Comparison of ENCODE assay signal across 27 mouse cellular contexts in genomic region chr9:64957276-64957675, GRCm38 (mm10). TPM values are rescaled to one million over a fixed set of nuclear protein-coding genes. Genes with fewer than 3 reads are reported as not detected.
DNase-seq lines count a peak whose midpoint lies in the region; ATAC-seq and TF ChIP-seq lines count a peak whose summit lies in the region.
"Had no signal": no experiment of that assay in that cellular context is flagged by ENCODE, and none has a peak within 500 bp of the region (broad histone marks: within the 10 kb centered on the region; RNA-seq: fewer than 3 reads in every experiment).

No protein-coding gene starts in this region.

- H3K27ac ChIP-seq in layer of hippocampus, adult 2 months, result peak overlapping the region; percentile 65; the same call in 1 of the 2 replicates
- no peak overlapping the region for H3K27ac ChIP-seq in CH12.LX (ENCODE audit: insufficient read depth, low read depth)
- H3K27ac ChIP-seq in ES-E14 (ENCODE audit: insufficient read depth, low read depth, low read length, poor library complexity, severe bottlenecking), result no peak overlapping the region
- H3K27ac ChIP-seq in midbrain, embryonic 13.5 days, result no peak overlapping the region
- no peak overlapping the region for H3K27ac ChIP-seq in kidney, embryonic 14.5 days (ENCODE audit: low read depth, low read length)
- H3K27ac ChIP-seq: embryonic facial prominence, embryonic 15.5 days; forebrain, embryonic 12.5 days had no signal

- ATAC-seq in midbrain, embryonic 13.5 days, result no peak
- no peak for ATAC-seq in kidney, embryonic 14.5 days (ENCODE audit: low FRiP score, low TSS enrichment)
- ATAC-seq: activated CD4-positive, CD25-positive, alpha-beta regulatory T cell, adult 4 months; forebrain, embryonic 14.5 days; forebrain, embryonic 16.5 days; Patski had no signal

- TF ChIP-seq RAD21 in CH12.LX (IDR thresholded peaks at IDR 0.05; ENCODE audit: low read depth, low read length), result no peak

- 73% methylated on average over 3 of the region's 3 CpGs for WGBS in midbrain, embryonic 13.5 days
- WGBS in kidney, embryonic 14.5 days, result 83% methylated on average over 3 of the region's 3 CpGs

- H3K9ac ChIP-seq in CH12.LX (ENCODE audit: insufficient read depth, low read depth) (no peak overlapping the region), ES-E14 (ENCODE audit: insufficient read depth, low read depth, low read length, poor library complexity, severe bottlenecking) (no peak overlapping the region)
- H3K9ac ChIP-seq in midbrain, embryonic 13.5 days (replicated peaks), result no peak overlapping the region
- H3K9ac ChIP-seq in kidney, embryonic 14.5 days (ENCODE audit: low read depth, low read length), result no peak overlapping the region
- H3K9ac ChIP-seq: embryonic facial prominence, embryonic 13.5 days; embryonic facial prominence, embryonic 15.5 days; forebrain, embryonic 12.5 days had no signal

- TF ChIP-seq POLR2A in CH12.LX (IDR thresholded peaks at IDR 0.05; ENCODE audit: low read depth, low read length), result no peak

- in situ Hi-C loops in CH12.LX (cut with MboI; ENCODE audit: low pct_ligation_motif_present, low pct_unique_long_range_greater_than_20kb, low sequenced_read_pairs) (no loop called here), ES-E14 (cut with MboI; ENCODE audit: low sequenced_read_pairs in 2 of 2, unreplicated experiment in 2 of 2) (no loop called here)

- TF ChIP-seq CTCF in layer of hippocampus, adult 2 months (conservative IDR thresholded peaks at IDR 0.05), result no peak
- no peak for TF ChIP-seq CTCF in CH12.LX (conservative IDR thresholded peaks at IDR 0.05 in 1 of 2, IDR thresholded peaks at IDR 0.05 in 1 of 2; ENCODE audit: low read depth in 2 of 2, low read length in 2 of 2)

- peaks cover 22% of the 10 kb centered on the region for H3K27me3 ChIP-seq in CH12.LX (replicated peaks)
- peaks cover 10% of the 10 kb centered on the region; the same call in 1 of the 2 replicates for H3K27me3 ChIP-seq in midbrain, embryonic 13.5 days
- H3K27me3 ChIP-seq in kidney, embryonic 14.5 days (ENCODE audit: control insufficient read depth, insufficient read depth, low read length), result no peaks in the 10 kb centered on the region

- H3K4me3 ChIP-seq in layer of hippocampus, adult 2 months, result no peak overlapping the region
- H3K4me3 ChIP-seq in CH12.LX (replicated peaks in 1 of 3; ENCODE audit: low read depth in 2 of 3, low read length in 2 of 3, poor library complexity in 1 of 3) (no peak overlapping the region), ES-E14 (ENCODE audit: insufficient read depth in 1 of 2, low read depth in 1 of 2, low read length in 2 of 2, poor library complexity in 1 of 2, severe bottlenecking in 1 of 2) (no peak overlapping the region)
- H3K4me3 ChIP-seq in midbrain, embryonic 13.5 days (replicated peaks), result no peak overlapping the region
- no peak overlapping the region for H3K4me3 ChIP-seq in kidney, embryonic 14.5 days (ENCODE audit: low read length)
- H3K4me3 ChIP-seq: embryonic facial prominence, embryonic 15.5 days; forebrain, embryonic 10.5 days; forebrain, embryonic 12.5 days had no signal

- DNase-seq in layer of hippocampus, adult 2 months (ENCODE audit: low spot score in 2 of 2), result no peak
- no peak for DNase-seq in layer of hippocampus, postnatal 25 days (ENCODE audit: extremely low spot score in 1 of 2, low spot score in 1 of 2)
- DNase-seq in CH12.LX (ENCODE audit: extremely low read depth), result no peak
- no peak for DNase-seq in ES-E14 (ENCODE audit: low read depth, low spot score)
- DNase-seq: adrenal gland, adult 8-10 months; adrenal gland, postnatal 14 days; adrenal gland, postnatal 36 days; cerebellum, adult 11-12 months; cerebellum, adult 8-10 months; cerebellum, adult 9-11 months; cerebellum, postnatal 14 days; cerebellum, postnatal 36 days; embryo, embryonic 11 days had no signal

- H3K9me3 ChIP-seq in CH12.LX (replicated peaks; ENCODE audit: low read length) (peaks cover 8% of the 10 kb centered on the region), ES-E14 (ENCODE audit: control insufficient read depth, insufficient read depth, low read depth, low read length) (no peaks in the 10 kb centered on the region)
- no peaks in the 10 kb centered on the region for H3K9me3 ChIP-seq in midbrain, embryonic 13.5 days
- H3K9me3 ChIP-seq in kidney, embryonic 14.5 days (ENCODE audit: control insufficient read depth, low read length), result no peaks in the 10 kb centered on the region
- H3K9me3 ChIP-seq: embryonic facial prominence, embryonic 13.5 days; embryonic facial prominence, embryonic 15.5 days; forebrain, embryonic 10.5 days had no signal

- H3K36me3 ChIP-seq in CH12.LX (replicated peaks in 1 of 2; ENCODE audit: control insufficient read depth in 1 of 2, insufficient read depth in 1 of 2, low read length in 1 of 2) (peaks cover under 1% of the 10 kb centered on the region in 2 experiments), ES-E14 (ENCODE audit: control insufficient read depth, insufficient read depth, low read length, poor library complexity, severe bottlenecking) (no peaks in the 10 kb centered on the region)
- H3K36me3 ChIP-seq in midbrain, embryonic 13.5 days, result no peaks in the 10 kb centered on the region
- peaks cover under 1% of the 10 kb centered on the region; the same call in 1 of the 2 replicates for H3K36me3 ChIP-seq in kidney, embryonic 14.5 days (ENCODE audit: control insufficient read depth, insufficient read depth, low read length)
- H3K36me3 ChIP-seq: embryonic facial prominence, embryonic 15.5 days; forebrain, embryonic 12.5 days had no signal

- H3K4me1 ChIP-seq in CH12.LX (ENCODE audit: control insufficient read depth in 1 of 2, insufficient read depth in 2 of 2), result peaks cover 0 to 21% of the 10 kb centered on the region in 2 experiments; a peak in 2 of 4 replicates
- H3K4me1 ChIP-seq in ES-E14 (ENCODE audit: control insufficient read depth in 2 of 2, insufficient read depth in 2 of 2, low read length in 2 of 2, poor library complexity in 1 of 2), result peaks cover 2 to 3% of the 10 kb centered on the region in 2 experiments; a peak in 2 of 4 replicates
- H3K4me1 ChIP-seq in midbrain, embryonic 13.5 days (replicated peaks), result peaks cover 18% of the 10 kb centered on the region
- H3K4me1 ChIP-seq in kidney, embryonic 14.5 days (ENCODE audit: control insufficient read depth, insufficient read depth, low read length), result peaks cover 8% of the 10 kb centered on the region

- no peak overlapping the region for H3K4me2 ChIP-seq in CH12.LX (ENCODE audit: insufficient read depth, low read depth, poor library complexity, severe bottlenecking)
- H3K4me2 ChIP-seq in midbrain, embryonic 13.5 days (replicated peaks), result no peak overlapping the region
- H3K4me2 ChIP-seq in kidney, embryonic 14.5 days (replicated peaks; ENCODE audit: low read depth, low read length), result no peak overlapping the region
- H3K4me2 ChIP-seq: forebrain, embryonic 12.5 days had no signal

- dilution Hi-C loops in CH12.LX (cut with MboI; ENCODE audit: extremely low pct_ligation_motif_present, extremely low pct_unique_long_range_greater_than_20kb, low sequenced_read_pairs), result no loop called here

- TF ChIP-seq EP300 in CH12.LX (IDR thresholded peaks at IDR 0.05; ENCODE audit: low read length), result no peak

- peaks cover 8% of the 10 kb centered on the region for H3K79me2 ChIP-seq in CH12.LX (replicated peaks; ENCODE audit: control insufficient read depth, extremely low read depth, insufficient read depth, poor library complexity, severe bottlenecking)

TF ChIP-seq in CH12.LX, 34 proteins besides CTCF, POLR2A, EP300 and RAD21:
- TF ChIP-seq MAZ (IDR thresholded peaks at IDR 0.05; ENCODE audit: low read depth, low read length) (no peak), ZNF384 (IDR thresholded peaks at IDR 0.05; ENCODE audit: low read depth, low read length) (0 out of 2 replicates have a peak, but pooled peaks have one; percentile 16)
TF ChIP-seq in CH12.LX: peak in this region for 1.

TF ChIP-seq in ES-E14, 5 proteins besides CTCF, POLR2A, EP300 and RAD21:
- TF ChIP-seq ZNF384 (IDR thresholded peaks at IDR 0.05; ENCODE audit: low read depth, low read length) (peak; percentile 73), MAFK (IDR thresholded peaks at IDR 0.05; ENCODE audit: insufficient read depth, low read depth, low read length) (no peak)

RNA-seq across cellular contexts. Expression of gene Ints14, which starts 3.4 kb away (rescaled TPM):
- total RNA-seq in layer of hippocampus, adult 2 months (2021), result 10 to 100 TPM; 19.9 to 20.2 TPM
- total RNA-seq in layer of hippocampus, postnatal 25 days (2021), result 10 to 100 TPM; 21.6 to 23.2 TPM
- 30.1 and 38.2 TPM in 2 replicates for total RNA-seq in CH12.LX (2012; rRNA removed)
- total RNA-seq in CH12.LX (2014; rRNA removed), result 51.9 and 52.9 TPM in 2 replicates
- 55.8 and 58.2 TPM in 2 replicates for polyA plus RNA-seq in CH12.LX (2012; ENCODE audit: insufficient read length, low read depth)
- 35.9 and 37.5 TPM in 2 replicates for total RNA-seq in ES-E14 (2012; rRNA removed)
- 46.1 and 50.3 TPM in 2 replicates for polyA plus RNA-seq in midbrain, embryonic 13.5 days (2015; fragmentation: Nextera tagmentation; extraction: Ambion mirVana)
- 41.4 and 71.6 TPM in 2 replicates for polyA plus RNA-seq in kidney, embryonic 14.5 days (2014; fragmentation: Nextera tagmentation; extraction: Ambion mirVana)

RNA-seq across cellular contexts. Expression of gene Slc24a1, which starts 5.9 kb away (rescaled TPM):
- total RNA-seq in layer of hippocampus, adult 2 months (2021), result under 1 TPM in 1 of 2 experiments, not detected in 1; 0.10 TPM
- total RNA-seq in layer of hippocampus, postnatal 25 days (2021), result under 1 TPM; 0.12 to 0.16 TPM
- under 0.01 and 0.04 TPM in 2 replicates for total RNA-seq in CH12.LX (2012; rRNA removed)
- total RNA-seq in CH12.LX (2014; rRNA removed), result not detected in 2 replicates
- polyA plus RNA-seq in CH12.LX (2012; ENCODE audit: insufficient read length, low read depth), result 0.05 and 0.11 TPM in 2 replicates
- 0.45 and 0.79 TPM in 2 replicates for total RNA-seq in ES-E14 (2012; rRNA removed)
- 0.03 and 0.04 TPM in 2 replicates for polyA plus RNA-seq in midbrain, embryonic 13.5 days (2015; fragmentation: Nextera tagmentation; extraction: Ambion mirVana)
- not detected in 2 replicates for polyA plus RNA-seq in kidney, embryonic 14.5 days (2014; fragmentation: Nextera tagmentation; extraction: Ambion mirVana)
- total RNA-seq: adrenal gland, adult 18-20 months; adrenal gland, adult 8-10 months; adrenal gland, postnatal 36 days had no signal
- polyA plus RNA-seq: C2C12; embryonic facial prominence, embryonic 11.5 days; embryonic facial prominence, embryonic 13.5 days; erythroblast, embryonic 14.5 days had no signal
